Mouse (Mus musculus): ENCODE data around the gene Timm29. TPM values are rescaled to one million over a fixed set of nuclear protein-coding genes. Genes with fewer than 3 reads are reported as not detected.

The Timm29 gene
- polyA plus RNA-seq, 1 experiment from 2014 or later = 54.5 TPM

DNA sequence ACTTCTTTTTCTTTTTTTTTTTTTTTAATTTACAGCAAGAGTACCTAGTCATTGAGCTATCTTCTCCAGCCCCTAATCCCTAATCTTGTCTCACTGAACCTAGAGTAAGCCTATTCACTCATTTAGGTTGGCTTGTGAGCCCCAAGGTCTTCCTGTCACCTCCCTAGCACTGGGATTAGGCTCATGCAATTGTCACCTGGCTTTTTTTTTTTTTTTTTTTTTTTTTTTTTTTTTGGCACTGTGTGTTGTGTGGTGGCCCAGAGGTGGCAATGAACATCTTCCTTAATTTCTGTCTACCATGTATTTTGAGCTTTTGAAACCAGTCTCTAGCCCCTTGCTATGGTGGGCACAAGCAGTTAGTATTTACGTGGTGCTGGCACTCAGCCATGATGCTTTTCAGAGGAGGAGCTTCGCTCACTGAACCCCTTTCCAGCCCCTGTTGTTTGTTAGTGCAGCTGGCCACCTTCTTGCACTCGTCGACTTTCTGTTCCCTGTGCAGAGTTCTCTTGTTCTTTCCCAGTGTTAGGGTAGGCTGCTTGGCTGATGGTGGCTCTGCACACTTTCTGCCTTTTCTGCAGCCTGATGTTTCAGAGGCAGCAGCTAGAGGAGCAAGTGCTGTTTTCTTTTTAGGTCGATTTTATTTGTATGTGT lies 34.7 kb downstream of the Timm29 start:
- H3K27ac ChIP-seq = no peak overlapping the region
- WGBS = 74% methylated on average over 5 of the region's 5 CpGs

DNA sequence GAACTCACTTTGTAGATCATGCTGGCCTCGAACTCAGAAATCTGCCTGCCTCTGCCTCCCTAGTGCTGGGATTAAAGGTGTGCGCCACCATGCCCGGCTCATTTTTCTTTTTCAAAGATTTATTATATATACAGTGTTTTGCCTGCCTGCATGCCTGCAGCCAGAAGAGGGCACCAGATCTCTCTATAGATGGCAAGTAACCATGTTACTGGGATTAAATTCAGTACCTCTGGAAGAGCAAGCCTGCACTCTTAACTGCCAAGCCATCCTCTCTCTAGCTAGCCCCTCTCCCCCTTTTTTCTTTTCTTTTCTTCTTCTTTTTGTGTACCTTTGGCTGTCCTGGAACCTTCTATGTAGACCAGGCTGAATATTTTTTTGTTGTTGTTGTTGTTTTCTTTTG lies 38.2 kb downstream of the Timm29 start:
- Histone ChIP-seq H3K36me3 (replicated peaks) (peaks cover 32% of the 10 kb centered on the region), H3K4me3 (replicated peaks) (no peak overlapping the region), H3K4me1 (no peaks in the 10 kb centered on the region), H3K4me2 (no peak overlapping the region), H3K9me3 (no peaks in the 10 kb centered on the region), H3K27ac (no peak overlapping the region), H3K27me3 (no peaks in the 10 kb centered on the region), H3K9ac (no peak overlapping the region)
- WGBS = 90% methylated on average over 3 of the region's 3 CpGs
- ATAC-seq (ENCODE audit: low FRiP score) = no peak

More for the DNA sequence above, 34.7 kb downstream of the Timm29 start:
- Histone ChIP-seq H3K4me1 (peaks cover 6% of the 10 kb centered on the region; the same call in 1 of the 2 replicates), H3K27me3 (no peaks in the 10 kb centered on the region), H3K4me2 (no peak overlapping the region), H3K4me3 (replicated peaks) (no peak overlapping the region), H3K9ac (no peak overlapping the region), H3K36me3 (replicated peaks) (no peaks in the 10 kb centered on the region; the same call in 1 of the 2 replicates), H3K9me3 (no peaks in the 10 kb centered on the region)
- ATAC-seq (ENCODE audit: low FRiP score) = no peak

DNA sequence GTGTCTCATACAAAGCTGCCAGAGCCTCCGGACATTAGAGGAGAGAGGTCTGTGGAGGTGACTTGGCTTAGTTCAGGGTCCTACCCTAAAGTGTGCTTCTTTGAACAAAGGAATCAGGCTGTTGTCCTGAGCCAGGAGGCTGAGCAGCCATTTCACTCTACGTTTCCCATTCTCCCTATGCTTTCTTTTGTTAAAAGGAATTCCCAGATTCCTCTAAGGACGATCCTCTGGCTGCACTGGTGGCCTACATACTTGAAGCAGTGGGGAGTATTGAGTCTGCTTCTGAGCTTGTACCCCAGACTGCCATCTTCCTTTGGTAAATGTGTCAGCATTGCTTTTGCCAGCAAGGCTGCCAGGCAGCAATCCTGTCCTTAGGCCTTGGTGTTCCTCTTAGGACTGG lies 40.6 kb downstream of the Timm29 start:
- no peaks in the 10 kb centered on the region for H3K9me3 ChIP-seq
- H3K27ac ChIP-seq = no peak overlapping the region
- H3K36me3 ChIP-seq (replicated peaks) = peaks cover 57% of the 10 kb centered on the region
- no peaks in the 10 kb centered on the region for H3K4me1 ChIP-seq
- no peak overlapping the region for H3K9ac ChIP-seq
- WGBS = 65% methylated on average over 3 of the region's 3 CpGs
- no peaks in the 10 kb centered on the region for H3K27me3 ChIP-seq
- H3K4me2 ChIP-seq = no peak overlapping the region
- ATAC-seq (ENCODE audit: low FRiP score) = no peak
- H3K4me3 ChIP-seq (replicated peaks) = no peak overlapping the region

DNA sequence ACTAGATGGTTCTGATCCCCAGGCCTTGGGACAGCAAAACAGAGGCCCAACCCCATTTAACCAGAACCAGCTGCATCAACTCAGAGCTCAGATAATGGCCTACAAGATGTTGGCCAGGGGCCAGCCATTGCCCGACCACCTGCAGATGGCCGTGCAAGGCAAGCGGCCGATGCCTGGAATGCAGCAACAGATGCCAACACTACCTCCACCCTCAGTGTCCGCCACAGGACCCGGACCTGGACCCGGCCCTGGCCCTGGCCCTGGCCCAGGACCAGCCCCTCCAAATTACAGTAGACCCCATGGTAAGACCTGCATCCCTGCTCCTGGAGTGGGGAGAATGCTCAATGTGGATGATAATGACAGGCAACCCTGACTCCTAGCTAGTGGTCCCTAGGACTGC lies 43.1 kb downstream of the Timm29 start:
- Histone ChIP-seq H3K27me3 (no peaks in the 10 kb centered on the region), H3K9me3 (no peaks in the 10 kb centered on the region), H3K4me2 (no peak overlapping the region), H3K9ac (no peak overlapping the region), H3K27ac (no peak overlapping the region), H3K36me3 (replicated peaks) (peaks cover 82% of the 10 kb centered on the region), H3K4me1 (no peaks in the 10 kb centered on the region), H3K4me3 (replicated peaks) (no peak overlapping the region)
- no peak for ATAC-seq (ENCODE audit: low FRiP score)
- 72% methylated on average over 7 of the region's 7 CpGs for WGBS

DNA sequence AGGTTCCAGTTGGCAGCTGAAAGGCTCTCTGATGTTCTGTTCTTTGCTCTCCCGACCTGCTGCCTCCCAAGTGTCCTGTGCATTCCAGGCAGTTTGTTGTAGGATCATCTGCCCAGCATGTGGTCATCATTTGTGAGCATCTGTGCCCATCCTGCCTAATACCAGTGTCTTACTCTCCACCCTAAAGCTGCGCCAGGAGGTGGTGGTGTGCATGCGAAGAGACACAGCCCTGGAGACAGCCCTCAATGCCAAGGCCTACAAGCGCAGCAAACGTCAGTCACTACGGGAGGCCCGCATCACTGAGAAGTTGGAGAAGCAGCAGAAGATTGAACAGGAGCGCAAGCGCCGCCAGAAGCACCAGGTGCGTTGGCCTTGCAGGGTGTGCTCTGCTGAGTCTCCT lies 46.5 kb downstream of the Timm29 start:
- no peaks in the 10 kb centered on the region for H3K4me1 ChIP-seq
- no peaks in the 10 kb centered on the region for H3K9me3 ChIP-seq
- H3K36me3 ChIP-seq (replicated peaks) = peaks cover 100% of the 10 kb centered on the region
- no peak overlapping the region for H3K9ac ChIP-seq
- no peak overlapping the region for H3K4me3 ChIP-seq (replicated peaks)
- ATAC-seq (ENCODE audit: low FRiP score) = no peak
- H3K4me2 ChIP-seq = no peak overlapping the region
- H3K27ac ChIP-seq = no peak overlapping the region
- H3K27me3 ChIP-seq = no peaks in the 10 kb centered on the region
- WGBS = 97% methylated on average over 11 of the region's 11 CpGs

MicroRNAs within 50 kb of the gene (microRNA counts, 519-probe panel; counts per million panel counts)
- microRNA mmu-miR-1946b = not detected

Small RNA genes within 50 kb of the gene (microRNA-seq; reads per million reads assigned to microRNA genes)
- not detected for gene Mir1946b

Other genes with a start within 250 kb of the Timm29 start
- gene Ilf3, start 224.9 kb upstream of the Timm29 start, polyA plus RNA-seq (2016; fragmentation: Nextera tagmentation; extraction: Ambion mirVana) = 335 and 363 TPM in 2 replicates
- gene Qtrt1, start 180.9 kb upstream of the Timm29 start, polyA plus RNA-seq (2016; fragmentation: Nextera tagmentation; extraction: Ambion mirVana) = 43.5 and 50.8 TPM in 2 replicates
- 73.8 and 78.4 TPM in 2 replicates for gene Dnm2, start 167.8 kb upstream of the Timm29 start, polyA plus RNA-seq (2016; fragmentation: Nextera tagmentation; extraction: Ambion mirVana)
- gene Tmed1, start 82.5 kb upstream of the Timm29 start, polyA plus RNA-seq (2016; fragmentation: Nextera tagmentation; extraction: Ambion mirVana) = 68.0 and 68.2 TPM in 2 replicates
- gene AB124611, start 66.5 kb upstream of the Timm29 start, polyA plus RNA-seq (2016; fragmentation: Nextera tagmentation; extraction: Ambion mirVana) = 4.9 and 7.2 TPM in 2 replicates
- 54.7 and 62.5 TPM in 2 replicates for gene Carm1, start 45.8 kb upstream of the Timm29 start, polyA plus RNA-seq (2016; fragmentation: Nextera tagmentation; extraction: Ambion mirVana)
- 17.3 TPM in 2 replicates for gene Yipf2, start 106 bp downstream of the Timm29 start, polyA plus RNA-seq (2016; fragmentation: Nextera tagmentation; extraction: Ambion mirVana)
- gene Smarca4, start 23.4 kb downstream of the Timm29 start, polyA plus RNA-seq (2016; fragmentation: Nextera tagmentation; extraction: Ambion mirVana) = 184 and 203 TPM in 2 replicates
- 34.1 and 40.3 TPM in 2 replicates for gene Ldlr, start 130.8 kb downstream of the Timm29 start, polyA plus RNA-seq (2016; fragmentation: Nextera tagmentation; extraction: Ambion mirVana)
- 112 and 118 TPM in 2 replicates for gene Spc24, start 167.6 kb downstream of the Timm29 start, polyA plus RNA-seq (2016; fragmentation: Nextera tagmentation; extraction: Ambion mirVana)
- gene Kank2, start 206.0 kb downstream of the Timm29 start, polyA plus RNA-seq (2016; fragmentation: Nextera tagmentation; extraction: Ambion mirVana) = 6.1 and 6.2 TPM in 2 replicates
- gene Angptl8, start 242.8 kb downstream of the Timm29 start, polyA plus RNA-seq (2016; fragmentation: Nextera tagmentation; extraction: Ambion mirVana) = 0.45 TPM in 1 of 2 replicates, not detected in the other